Mouse (Mus musculus) inflammation-experienced regulatory T-cells (primary cell): ENCODE data around the gene March10. TPM values are rescaled to one million over a fixed set of nuclear protein-coding genes. Genes with fewer than 3 reads are reported as not detected.

Experiments
- polyA plus RNA-seq, 2 experiments: library from polyadenylated mRNA; unstranded; fragments of 100-300 nt; shearing (Covaris generic); gene quantifications; one replicate each; pipeline ENCODE4 v1.2.1; 2017

Gene March10
- under 1 TPM in 1 of 2 experiments, not detected in 1; 0.10 TPM for polyA plus RNA-seq

GRCm38 (mm10) chr11:105456497-105456907, at the start of gene March10:
Gene March10 (minus strand): TSS chr11:105456735.

Other genes starting within 250 kb of the March10 start
- gene Mrc2, start 164.1 kb downstream of the March10 start, polyA plus RNA-seq = under 1 TPM; 0.04 to 0.15 TPM
- gene Tanc2, start 133.3 kb upstream of the March10 start, polyA plus RNA-seq = 1 to 10 TPM; 5.7 to 9.7 TPM